Mouse (Mus musculus) thymus, postnatal 10 days (tissue): Measurements from ENCODE around the gene Gm36176.
"Not testable (repeated sequence)": the region's sequence is repeated elsewhere in the genome, so short reads cannot be mapped to it uniquely, and the experiment has no call there.

ENCODE experiments used
- DNase-seq, 2 experiments: peaks; one replicate each; pipeline ENCODE4 v3.0.0; 2021; ENCODE audit warnings: low spot score in 2 of 2

Gm36176 gene

DNA sequence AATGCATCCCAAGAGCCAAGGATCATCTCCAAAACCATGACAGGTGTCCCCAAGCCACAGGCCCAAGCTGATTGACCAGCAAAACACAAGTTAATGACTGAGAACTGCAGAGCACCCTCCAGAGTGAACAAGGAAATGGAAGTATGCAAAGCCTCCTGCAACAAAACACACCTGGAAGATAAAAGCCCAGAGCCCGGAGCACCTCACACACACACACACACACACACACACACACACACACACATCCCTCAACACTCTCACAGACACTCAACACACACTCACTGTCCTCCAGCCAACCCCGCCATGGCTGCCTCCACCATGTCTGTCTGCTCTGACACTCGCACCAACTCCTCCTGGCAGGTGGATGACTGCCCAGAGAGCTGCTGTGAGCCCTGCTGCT is at the start of gene Gm36176:
TSS of gene Gm36176 (plus strand) at position 301 of the 400 bp plus-strand sequence.
- DNase-seq, result no peak

DNA sequence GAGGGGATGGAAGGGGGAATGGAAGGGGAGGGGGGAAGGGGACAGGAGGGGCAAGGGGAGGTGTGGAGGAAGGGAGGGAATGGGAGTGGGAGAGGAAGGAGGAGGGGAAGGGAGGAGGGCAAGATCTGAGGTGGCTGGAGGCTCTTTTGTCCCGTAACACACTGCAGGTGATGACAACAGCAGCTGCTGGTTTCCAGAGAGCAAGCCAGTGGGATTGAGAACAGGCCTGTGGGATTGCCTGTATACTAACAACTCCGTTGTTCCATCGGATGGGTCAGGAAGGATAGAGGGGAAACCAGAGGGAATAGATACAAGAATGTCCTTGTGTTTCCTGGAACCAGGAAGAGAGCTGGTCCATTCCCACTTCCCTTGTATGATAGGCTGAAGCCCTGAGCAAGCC is 48.9 kb upstream of the Gm36176 start:
- no peak for DNase-seq

DNA sequence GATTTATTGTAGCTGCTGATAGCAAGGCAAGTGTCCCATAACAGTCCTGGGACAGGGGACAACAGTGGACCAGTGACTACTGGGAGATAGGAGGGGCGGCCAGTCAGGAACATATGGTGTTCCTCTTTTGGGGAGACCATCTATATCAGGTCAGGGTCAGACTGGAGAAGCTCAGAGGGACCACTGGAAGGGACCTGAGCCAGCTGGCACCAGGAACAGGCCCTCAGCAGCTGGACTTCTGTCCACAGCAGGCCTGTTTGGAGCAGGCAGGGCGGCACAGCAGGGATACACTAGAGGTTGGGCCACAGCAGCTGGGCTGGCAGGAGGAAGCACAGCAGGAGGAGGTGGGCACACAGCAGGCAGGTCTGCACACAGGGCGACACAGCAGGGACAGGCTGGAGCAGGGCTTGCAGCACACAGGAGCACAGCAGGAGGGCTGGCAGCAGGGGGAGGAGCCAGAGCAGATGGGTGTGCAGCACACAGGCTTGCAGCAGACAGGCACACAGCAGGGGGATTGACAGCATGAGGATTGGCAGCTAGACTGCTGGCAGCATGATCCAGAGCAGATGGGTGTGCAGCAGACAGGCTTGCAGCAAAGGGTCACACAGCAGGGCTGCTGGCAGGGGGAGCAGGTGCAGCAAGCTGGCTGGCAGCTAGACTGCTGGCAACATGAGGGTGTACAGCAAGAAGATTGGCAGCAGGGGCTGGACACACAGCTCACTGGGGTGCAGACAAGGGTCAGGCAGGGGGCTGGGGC is 48.3 kb upstream of the Gm36176 start:
- DNase-seq, result not testable (repeated sequence)

DNA sequence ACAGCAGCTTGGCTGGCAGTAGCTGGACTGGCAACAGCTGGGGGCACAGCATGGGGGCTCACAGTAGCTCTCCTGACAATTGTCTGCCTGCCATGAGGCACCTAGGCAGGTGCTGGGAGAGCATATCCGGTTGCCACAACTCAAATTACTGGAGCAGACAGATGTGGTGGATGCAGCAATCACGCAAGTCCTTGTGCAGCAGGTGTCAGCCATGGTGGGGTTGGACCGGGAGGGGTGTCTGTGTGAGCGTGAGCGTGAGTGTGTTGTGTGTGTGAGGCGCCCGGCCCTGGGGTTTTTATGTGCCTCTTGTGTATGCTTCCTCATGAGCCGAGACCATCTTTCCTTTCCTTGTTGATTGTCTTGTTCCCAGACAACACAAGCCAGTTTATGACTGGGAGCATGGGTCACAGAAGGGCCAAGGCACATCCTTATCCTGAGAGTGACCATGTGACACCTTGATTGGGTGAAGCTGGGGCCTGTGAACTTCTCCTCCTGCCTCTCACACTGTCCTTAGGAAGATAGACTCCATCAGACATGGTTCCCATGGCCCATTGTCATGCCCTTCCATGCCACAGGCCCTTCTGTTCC is 47.6 kb upstream of the Gm36176 start, which contains the start of gene Gm19668:
TSS of gene Gm19668 (minus strand) at position 213 of the 588 bp plus-strand sequence.
- no peak for DNase-seq

DNA sequence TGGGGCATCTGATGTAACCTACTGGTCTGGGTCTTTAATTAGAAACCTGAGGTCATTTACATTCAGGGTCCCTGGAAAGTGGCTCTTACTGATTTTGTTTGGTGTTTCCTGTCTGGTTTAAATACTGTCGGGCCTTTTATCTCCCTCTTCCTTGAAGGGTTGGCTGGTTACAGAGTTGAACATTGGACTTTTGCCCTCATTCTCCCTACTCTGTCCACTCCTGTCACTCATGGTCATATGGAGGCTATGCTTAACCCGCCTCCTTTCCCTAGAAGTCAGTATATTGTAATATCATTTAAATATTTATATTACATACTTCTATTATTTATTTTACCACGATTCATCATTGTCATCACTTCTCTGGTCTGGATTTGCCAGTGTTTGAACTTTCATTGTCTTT is 42.5 kb upstream of the Gm36176 start:
- DNase-seq, result no peak

DNA sequence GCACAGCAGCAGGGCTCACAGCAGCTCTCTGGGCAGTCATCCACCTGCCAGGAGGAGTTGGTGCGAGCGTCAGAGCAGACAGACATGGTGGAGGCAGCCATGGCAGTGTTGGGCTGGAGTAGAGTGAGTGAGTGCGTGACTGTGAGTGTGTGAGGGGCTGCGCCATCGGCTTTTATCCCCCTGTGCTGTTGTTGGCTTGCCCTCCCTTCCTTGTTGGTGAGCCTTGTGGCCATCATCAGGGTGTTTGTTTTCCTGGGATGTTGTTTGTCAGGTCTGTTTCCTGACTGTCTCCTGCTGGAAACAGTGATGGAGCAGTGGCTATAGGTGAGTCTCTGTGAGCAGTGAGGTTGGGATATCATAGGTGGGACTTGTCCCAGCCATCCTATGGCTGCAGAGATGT is 34.9 kb upstream of the Gm36176 start, which contains the start of gene Gm9507:
TSS of gene Gm9507 (minus strand) at position 101 of the 400 bp plus-strand sequence.
- no peak for DNase-seq

DNA sequence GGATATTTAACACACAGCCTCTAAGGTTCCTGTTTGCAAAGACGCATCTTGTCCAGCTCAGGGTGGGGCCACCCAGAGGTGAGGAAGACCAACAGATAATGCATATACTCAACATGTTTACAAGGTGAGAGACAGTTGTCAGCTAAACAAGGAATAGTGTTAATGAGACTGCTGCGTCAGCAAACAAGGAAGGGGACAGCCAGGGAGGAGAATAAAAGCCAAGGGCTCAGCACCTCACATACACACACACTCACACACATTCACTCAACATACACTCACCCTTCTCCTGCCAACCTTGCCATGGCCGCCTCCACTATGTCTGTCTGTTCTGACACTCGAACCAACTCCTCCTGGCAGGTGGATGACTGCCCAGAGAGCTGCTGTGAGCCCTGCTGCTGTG is 32.2 kb upstream of the Gm36176 start, which contains the start of gene Gm2696:
TSS of gene Gm2696 (plus strand) at position 301 of the 400 bp plus-strand sequence.
- no peak for DNase-seq

DNA sequence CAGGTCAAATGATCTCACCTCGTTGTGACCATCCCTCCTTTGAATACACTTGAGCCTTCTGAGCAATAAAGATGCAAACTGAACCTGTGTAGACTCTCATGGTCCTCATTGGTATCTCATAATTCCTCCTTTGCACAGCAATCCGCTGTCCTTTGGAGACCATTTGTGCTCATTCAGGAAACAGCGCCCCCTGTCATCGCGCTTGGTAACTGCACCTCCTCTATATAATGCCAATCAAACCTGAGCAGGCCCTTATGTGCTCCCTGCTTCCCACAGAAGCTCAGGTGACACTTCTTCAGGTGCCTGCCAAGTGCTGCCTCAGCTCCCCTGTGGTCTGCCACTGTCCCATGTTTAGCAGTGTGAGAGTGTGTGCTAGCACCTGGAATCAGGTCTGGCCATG is 31.1 kb upstream of the Gm36176 start:
- peak in 1 of 2 experiments; percentile 52 for DNase-seq

DNA sequence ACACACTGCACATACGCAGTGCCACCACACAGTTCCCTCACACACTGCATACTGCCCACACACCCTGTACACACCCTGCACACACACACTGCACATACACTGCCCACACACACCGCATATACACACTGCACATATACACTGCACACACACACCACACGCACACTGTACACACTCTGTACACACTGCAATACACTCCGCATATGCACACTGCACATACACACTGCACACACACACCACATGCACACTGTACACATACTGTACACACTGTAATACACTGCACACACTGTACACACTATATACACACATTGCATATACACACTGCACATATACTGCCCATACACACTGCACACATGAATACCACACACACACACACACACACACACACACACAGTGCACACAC is 28.1 kb upstream of the Gm36176 start:
- no peak for DNase-seq

DNA sequence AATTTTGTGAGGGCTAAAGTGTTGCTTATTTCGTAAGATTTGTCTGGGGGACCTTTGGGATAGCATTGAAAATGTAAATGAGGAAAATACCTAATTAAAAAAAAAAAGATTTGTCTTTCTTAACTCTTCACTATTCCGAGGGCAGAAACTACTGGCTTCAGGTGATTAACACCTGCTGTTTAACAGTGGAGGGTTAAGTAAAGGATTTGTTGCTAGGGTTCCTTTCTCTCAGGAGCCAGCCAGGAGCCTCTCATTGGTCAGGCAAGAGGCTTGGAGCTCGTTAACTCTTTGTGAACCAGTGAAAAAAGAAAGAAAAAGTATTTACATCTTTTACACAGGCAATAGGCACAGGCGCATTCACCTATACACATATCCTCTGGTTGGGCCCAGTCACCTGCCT is 27.4 kb upstream of the Gm36176 start:
- no peak for DNase-seq

DNA sequence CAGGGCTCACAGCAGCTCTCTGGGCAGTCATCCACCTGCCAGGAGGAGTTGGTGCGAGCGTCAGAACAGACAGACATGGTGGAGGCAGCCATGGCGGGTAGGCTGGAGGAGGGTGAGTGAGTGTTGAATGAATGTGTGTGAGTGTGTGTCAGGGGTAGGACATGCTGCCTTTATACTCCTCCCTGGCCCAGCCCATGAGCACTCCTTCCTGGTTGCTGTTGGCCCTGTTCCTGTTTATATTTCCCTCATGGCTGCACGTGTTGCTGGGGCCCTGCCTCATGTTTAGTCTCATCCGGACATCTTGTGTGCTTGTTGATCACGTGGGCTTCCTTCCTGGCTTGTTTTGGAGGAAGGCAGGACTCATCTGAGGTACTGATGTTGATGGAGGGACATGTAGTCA is 19.7 kb upstream of the Gm36176 start, which contains the start of gene Krtap10-4:
TSS of gene Krtap10-4 (minus strand) at position 145 of the 400 bp plus-strand sequence.
- DNase-seq, result no peak

DNA sequence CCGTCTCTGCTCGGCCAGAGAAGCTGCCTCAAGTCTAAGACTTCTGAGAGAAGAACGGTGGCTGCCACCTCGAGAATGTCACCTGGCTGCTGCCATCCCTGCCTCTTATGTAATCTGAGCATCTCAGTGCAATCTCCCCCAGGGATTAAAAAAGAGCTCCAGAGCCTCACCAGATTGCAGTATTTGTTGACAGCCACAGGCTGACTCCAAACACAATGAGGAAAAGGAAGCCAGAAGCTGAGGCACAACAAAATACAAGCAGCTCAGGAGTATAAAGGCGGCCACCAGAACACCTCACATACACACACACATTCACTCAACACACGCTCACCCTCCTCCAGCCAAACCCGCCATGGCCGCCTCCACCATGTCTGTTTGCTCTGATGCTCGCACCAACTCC is 11.0 kb upstream of the Gm36176 start, which contains the start of gene Krtap10-10:
TSS of gene Krtap10-10 (plus strand) at position 301 of the 400 bp plus-strand sequence.
- DNase-seq, result no peak

DNA sequence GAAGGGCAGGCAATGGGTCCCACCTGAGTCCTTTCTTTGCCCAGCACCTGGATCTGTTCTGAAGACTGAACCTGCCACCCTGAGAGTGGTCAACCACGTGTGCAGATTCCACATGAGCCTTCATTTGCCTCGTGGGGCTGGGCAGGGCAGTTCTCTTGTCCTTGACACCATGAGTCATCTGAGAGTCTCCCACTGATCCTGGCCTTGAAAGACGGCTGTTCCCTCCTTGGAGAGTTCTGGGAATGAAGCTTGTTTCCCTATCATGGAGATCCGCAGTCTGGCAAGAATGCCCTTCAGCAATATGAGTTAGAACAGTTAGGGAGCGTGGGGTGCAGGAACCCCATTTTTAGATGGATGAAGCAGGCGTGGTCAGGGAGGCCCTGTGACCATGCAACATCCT is 7.6 kb upstream of the Gm36176 start:
- no peak for DNase-seq

DNA sequence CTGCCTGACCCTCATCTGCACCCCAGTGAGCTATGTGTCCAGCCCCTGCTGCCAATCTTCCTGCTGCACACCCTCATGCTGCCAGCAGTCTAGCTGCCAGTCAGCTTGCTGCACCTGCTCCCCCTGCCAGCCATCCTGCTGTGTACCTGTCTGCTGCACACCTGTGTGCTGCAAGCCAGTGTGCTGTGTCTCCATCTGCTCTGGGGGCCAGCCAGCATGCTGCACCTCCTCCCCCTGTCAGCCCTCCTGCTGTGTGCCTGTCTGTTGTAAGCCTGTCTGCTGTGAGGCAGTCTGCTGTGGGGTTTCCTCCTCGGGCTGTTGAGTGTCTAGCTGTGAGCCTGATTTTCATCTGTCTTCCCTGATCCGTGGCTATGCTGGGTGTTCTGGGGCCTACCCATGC is 358 bp downstream of the Gm36176 start:
- no peak for DNase-seq

DNA sequence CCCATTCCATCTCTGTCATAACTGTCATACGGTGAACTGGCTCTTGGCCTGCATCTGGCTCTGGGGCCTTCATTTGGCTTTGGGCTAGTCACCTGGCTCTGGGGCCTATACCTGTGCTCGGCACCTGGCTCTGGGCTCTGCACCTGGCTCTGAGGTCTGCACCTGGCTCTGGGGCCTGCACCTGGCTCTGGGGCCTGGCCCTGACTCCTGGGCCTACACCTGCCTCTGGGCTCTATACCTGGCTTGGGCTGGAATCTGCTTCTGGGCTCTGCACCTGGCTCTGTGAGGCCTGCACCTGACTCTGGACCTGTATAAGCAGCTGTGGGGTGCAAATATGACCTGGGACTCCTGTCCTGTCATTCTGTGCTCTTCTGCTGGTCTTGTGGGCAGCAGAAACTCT is 935 bp downstream of the Gm36176 start:
- DNase-seq, result no peak

DNA sequence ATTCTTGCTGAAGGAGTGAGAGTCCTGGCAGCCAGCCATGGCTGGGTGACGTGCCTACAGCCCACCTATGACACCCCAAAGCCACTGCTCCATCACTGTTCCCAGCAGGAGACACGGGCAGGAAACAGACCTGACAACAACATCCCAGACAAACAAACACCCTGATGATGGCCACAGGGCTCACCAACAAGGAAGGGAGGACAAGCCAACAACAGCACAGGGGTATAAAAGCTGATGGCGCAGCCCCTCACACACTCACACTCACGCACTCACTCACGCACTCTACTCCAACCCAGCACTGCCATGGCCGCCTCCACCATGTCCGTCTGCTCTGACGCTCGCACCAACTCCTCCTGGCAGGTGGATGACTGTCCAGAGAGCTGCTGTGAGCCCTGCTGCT is 6.0 kb downstream of the Gm36176 start, which contains the start of gene Gm10318:
TSS of gene Gm10318 (plus strand) at position 301 of the 400 bp plus-strand sequence.
- no peak for DNase-seq

DNA sequence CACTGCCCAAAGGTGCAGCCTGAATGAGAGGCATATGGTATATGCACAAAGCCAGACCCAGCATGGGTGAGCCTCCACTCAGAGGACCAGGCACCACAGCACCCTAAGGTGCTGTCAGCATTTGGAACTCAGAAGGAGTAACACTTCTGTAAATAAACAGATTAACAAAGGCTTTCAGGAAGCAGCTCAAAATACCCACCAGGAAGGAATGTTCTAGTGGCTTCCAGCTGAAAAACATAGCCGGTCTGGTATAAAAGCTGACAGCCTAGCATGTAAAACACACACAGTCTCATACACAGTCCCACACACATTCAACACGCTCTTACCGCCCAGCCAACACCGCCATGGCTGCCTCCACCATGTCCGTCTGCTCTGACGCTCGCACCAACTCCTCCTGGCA is 15.1 kb downstream of the Gm36176 start, which contains the start of gene Gm3285:
TSS of gene Gm3285 (plus strand) at position 301 of the 400 bp plus-strand sequence.
- no peak for DNase-seq

DNA sequence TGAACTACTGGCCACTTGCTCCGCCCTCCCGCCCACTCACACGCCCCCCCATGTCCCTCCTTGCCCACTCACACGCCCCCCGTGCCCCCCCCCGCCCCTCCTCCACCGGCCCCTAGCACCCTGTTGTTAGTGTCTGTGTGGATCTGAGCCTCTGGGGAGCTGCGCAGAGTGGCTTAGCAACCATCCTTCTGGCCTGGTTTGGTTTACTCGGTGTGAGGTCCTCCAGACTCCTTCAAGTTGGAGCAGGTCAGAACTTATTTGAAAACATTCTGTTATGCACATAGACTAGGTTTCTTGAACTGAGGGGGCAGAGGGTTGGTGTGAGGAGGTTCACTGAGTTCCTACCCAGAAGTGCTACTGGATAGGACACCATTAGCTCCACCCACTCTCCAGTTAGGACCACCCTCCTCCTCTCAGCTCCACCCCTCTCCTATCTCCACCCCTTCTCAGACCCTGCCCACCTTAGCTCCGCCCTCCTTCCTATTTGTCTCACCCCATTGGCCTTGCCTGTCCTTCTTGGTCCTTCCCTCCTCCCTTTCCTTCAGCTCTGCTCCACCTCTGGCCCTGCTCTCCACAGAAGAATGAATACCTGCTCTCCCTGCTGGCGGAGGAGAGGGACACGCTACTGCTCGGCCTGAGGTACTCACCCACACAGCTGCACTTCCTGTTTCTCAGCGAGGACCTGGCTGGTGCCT is 17.6 kb downstream of the Gm36176 start:
- DNase-seq, result peak; percentile 27 to 35

DNA sequence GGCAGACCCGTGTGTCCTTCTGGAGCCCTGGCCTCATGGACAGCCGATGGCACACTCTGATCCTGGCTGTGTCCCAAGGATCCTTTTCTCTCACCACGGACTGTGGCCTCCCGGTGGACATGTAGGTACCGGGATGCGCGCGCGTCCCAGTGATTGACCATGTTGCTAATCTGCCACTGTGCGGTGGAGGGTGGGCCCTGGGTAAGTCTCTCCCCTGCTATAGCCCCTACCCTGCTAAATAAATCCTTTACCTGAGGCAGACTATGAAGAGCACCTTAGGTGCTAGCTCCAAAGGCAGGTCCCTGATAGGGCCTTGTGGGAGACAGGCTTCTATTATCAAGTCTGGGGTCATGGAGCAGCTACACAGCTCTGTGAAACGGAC is 18.1 kb downstream of the Gm36176 start:
- no peak for DNase-seq

DNA sequence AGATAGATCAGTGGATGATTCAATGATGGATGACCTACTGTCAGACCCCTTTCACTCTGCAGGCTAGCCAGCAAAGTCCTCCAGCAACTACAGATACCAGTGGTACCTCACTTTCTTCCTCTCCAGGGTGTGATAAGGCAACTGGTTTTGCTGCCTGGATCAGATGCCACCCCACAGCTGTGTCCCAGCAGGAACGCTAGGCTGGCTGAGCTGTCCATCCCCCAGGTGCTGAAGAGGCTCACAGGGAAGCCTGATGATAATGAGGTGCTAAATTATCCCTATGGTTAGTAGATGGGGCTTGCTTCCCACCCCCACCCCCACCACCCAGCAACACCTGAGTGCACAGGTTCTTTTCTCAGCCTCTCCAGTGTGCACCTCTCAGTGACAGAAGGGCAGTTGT is 20.9 kb downstream of the Gm36176 start:
- no peak for DNase-seq

DNA sequence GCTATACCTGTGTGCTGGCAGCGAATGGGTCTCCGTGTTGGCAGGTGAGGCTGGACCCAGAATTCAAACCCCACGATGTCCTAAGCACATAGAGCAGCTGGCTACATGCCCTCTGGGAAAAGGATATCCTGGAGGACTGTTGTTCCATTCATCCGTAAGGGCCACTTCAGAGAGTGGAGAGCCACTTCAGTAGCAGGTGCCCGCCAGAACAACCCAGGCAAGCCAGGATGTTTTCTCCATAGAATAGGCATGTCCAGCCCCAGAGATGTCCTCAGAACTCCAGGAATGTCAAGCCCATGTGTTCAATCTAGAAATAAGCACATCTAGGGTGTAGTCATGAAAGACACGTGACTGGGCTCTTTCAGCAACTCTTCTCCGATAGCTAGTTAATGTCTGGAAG is 23.0 kb downstream of the Gm36176 start:
- no peak for DNase-seq

DNA sequence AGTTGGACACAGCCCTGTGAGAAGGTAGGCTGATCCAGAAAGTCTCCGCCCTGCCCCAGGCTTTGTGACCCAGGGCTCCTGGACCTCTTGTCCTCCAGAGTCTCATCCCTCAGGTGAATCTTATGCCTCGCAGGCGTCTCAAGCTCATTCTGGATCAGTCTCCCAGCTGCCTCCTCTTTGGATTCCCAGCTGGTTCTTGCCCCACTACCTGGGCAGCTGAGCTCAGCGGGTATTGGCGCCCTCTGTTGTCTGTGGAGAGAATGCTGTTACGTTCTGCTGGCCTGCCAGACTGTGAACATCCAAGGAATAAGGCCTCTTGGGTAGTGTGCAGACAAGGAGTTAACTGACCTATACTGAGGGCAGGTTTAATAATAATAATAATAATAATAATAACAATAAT is 32.4 kb downstream of the Gm36176 start:
- peak in 1 of 2 experiments; percentile 33 for DNase-seq
